Mouse (Mus musculus) thymus, adult 2 months (tissue): ENCODE results near the gene Hspb7. TPM values are rescaled to one million over a fixed set of nuclear protein-coding genes. Genes with fewer than 3 reads are reported as not detected.

Experiments used
- DNase-seq: peaks from one replicate; pipeline ENCODE4 v3.0.0; 2021
- H3K27ac ChIP-seq: fragments of 200-500 bp; 2 replicates; pipeline ENCODE4 v1.5.1; 2012; ENCODE audit warnings: low read length, control low read depth; ENCODE audit not compliant: control insufficient read depth, insufficient read depth
- H3K27me3 ChIP-seq: fragments of 200-500 bp; 2 replicates; pipeline ENCODE4 v1.6.1; 2012; ENCODE audit warnings: mild to moderate bottlenecking, low read length, moderate library complexity, mixed read lengths; ENCODE audit not compliant: control insufficient read depth, insufficient read depth
- H3K36me3 ChIP-seq: fragments of 200-500 bp; 2 replicates; pipeline ENCODE4 v1.6.1; 2012; ENCODE audit warnings: mild to moderate bottlenecking, low read length, moderate library complexity; ENCODE audit not compliant: control insufficient read depth, insufficient read depth
- H3K4me1 ChIP-seq: fragments of 200-500 bp; replicated peaks from 2 replicates; pipeline ENCODE4 v1.6.1; 2012; ENCODE audit warnings: low read length; ENCODE audit not compliant: control insufficient read depth, insufficient read depth
- H3K4me3 ChIP-seq: fragments of 200-500 bp; 2 replicates; pipeline ENCODE4 v1.5.1; 2012; ENCODE audit warnings: mild to moderate bottlenecking, low read length, control low read depth, moderate library complexity; ENCODE audit not compliant: control insufficient read depth, insufficient read depth
- CTCF ChIP-seq: fragments of 200-500 bp; IDR thresholded peaks from 2 replicates; pipeline ENCODE4 v1.5.1; 2012; ENCODE audit warnings: mild to moderate bottlenecking, control low read depth, low read length, moderate library complexity, borderline replicate concordance; ENCODE audit not compliant: control insufficient read depth, poor library complexity, insufficient read depth; ENCODE audit errors: extremely low read depth
- POLR2A ChIP-seq: fragments of 200-500 bp; IDR thresholded peaks from 2 replicates; pipeline ENCODE4 v1.6.1; 2012; ENCODE audit warnings: mild to moderate bottlenecking, low read length, control low read depth, moderate library complexity; ENCODE audit not compliant: control insufficient read depth, poor library complexity, insufficient read depth; ENCODE audit errors: extremely low read depth
- WGBS: fragments of 180-500 bp; shearing (Covaris S2); methylation state at CpG from one replicate; pipeline ENCODE4 v1.1.7; 2018; 5-methylcytosine and 5-hydroxymethylcytosine counted together
- polyA plus RNA-seq: library from polyadenylated mRNA; depleted of rRNA; stranded (reverse); fragments of >200 nt; gene quantifications from 2 replicates; pipeline ENCODE4 v1.2.3, GENCODE M21; 2012; rRNA removed

The Hspb7 gene
- polyA plus RNA-seq, result 3.3 and 36.2 TPM in 2 replicates

DNA sequence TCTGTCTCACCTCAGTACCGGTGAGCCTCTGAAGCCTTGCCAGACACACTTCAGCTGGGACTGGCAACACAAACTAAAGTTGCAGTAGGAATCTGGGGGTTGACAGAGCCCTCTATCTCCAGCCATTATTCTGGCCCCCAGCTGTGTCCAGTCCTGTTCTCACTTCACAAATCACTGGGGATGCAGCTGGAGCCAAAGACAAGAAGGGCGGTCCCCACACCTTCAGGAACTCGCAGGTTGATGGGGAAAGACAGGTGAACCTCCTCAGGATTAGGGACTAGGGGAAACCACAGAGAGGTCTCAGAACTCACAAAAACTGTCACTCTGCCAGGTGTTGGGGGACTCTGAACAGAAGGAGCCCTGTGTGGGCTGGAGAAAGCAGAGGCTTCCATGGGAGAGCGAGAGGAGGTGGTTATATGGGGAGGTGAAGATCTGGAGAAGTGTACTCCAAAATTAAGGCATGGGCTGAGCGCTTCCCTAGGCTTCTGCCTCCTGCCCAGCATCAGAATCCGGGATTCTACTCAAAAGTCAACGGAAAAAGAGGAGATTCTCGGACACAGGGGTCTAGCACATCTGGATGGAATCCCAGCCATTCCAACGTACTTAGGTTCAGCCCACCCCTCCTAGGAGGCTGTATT, at the start of gene Hspb7:
TSS of gene Hspb7 (plus strand) at position 588 of the 638 bp plus-strand sequence.
- Histone ChIP-seq H3K4me3 (no peak within 1 kb of the TSS), H3K36me3 (no peaks in the 10 kb centered on the region), H3K27ac (no peak within 1 kb of the TSS), H3K4me1 (peaks cover 21% of the 10 kb centered on the region), H3K27me3 (no peaks in the 10 kb centered on the region)
- DNase-seq, result no peak
- TF ChIP-seq CTCF (no peak), POLR2A (no peak)
- 61% methylated on average over 9 of the region's 9 CpGs for WGBS

- DNase-seq, result no peak
- Histone ChIP-seq H3K4me3 (no peak overlapping the region), H3K27ac (no peak overlapping the region), H3K36me3 (no peaks in the 10 kb centered on the region), H3K27me3 (peaks cover 3% of the 10 kb centered on the region; the same call in 1 of the 2 replicates), H3K4me1 (0 out of 2 replicates have a peak, but pooled peaks cover 2% of the 10 kb centered on the region)
- TF ChIP-seq CTCF, result no peak
- 94% methylated on average over 5 of the region's 5 CpGs for WGBS
These were observed 48.2 kb upstream of the Hspb7 start for GRCm38 (mm10) chr4:141372426-141372825.

GRCm38 (mm10) chr4:141379674-141380073, 40.9 kb upstream of the Hspb7 start:
- Histone ChIP-seq H3K4me3 (no peak overlapping the region), H3K4me1 (peaks cover 3% of the 10 kb centered on the region), H3K27ac (no peak overlapping the region), H3K27me3 (no peaks in the 10 kb centered on the region; the same call in 1 of the 2 replicates), H3K36me3 (no peaks in the 10 kb centered on the region)
- TF ChIP-seq POLR2A (no peak), CTCF (no peak)
- no peak for DNase-seq
- WGBS, result 73% methylated on average over 8 of the region's 8 CpGs

DNA sequence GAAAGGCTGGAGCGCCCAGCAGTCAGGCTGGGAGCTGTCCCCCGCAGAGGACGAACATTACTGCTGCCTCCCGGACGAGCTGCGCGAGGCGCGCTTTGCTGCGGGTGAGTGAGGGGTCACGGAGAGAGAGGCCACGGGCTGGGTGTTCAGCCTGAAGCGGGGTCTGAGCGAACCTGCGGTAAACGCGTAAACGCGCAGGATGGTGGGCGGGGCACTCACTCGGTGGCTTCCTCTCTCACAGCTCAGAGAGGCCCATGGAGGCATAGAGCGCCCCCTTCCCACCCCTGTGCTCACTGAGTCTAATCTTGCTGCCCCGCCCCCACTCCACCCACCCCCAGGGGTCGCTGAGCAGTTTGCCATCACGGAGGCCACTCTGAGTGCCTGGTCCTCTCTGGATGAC, 38.2 kb upstream of the Hspb7 start:
- TF ChIP-seq POLR2A (no peak), CTCF (no peak)
- Histone ChIP-seq H3K4me3 (0 out of 2 replicates have a peak overlapping the region, but pooled peaks have one; percentile 14), H3K27me3 (no peaks in the 10 kb centered on the region; the same call in 1 of the 2 replicates), H3K27ac (no peak overlapping the region), H3K36me3 (no peaks in the 10 kb centered on the region), H3K4me1 (peaks cover 3% of the 10 kb centered on the region)
- peak; percentile 43 for DNase-seq
- 4% methylated on average over 25 of the region's 25 CpGs for WGBS

DNA sequence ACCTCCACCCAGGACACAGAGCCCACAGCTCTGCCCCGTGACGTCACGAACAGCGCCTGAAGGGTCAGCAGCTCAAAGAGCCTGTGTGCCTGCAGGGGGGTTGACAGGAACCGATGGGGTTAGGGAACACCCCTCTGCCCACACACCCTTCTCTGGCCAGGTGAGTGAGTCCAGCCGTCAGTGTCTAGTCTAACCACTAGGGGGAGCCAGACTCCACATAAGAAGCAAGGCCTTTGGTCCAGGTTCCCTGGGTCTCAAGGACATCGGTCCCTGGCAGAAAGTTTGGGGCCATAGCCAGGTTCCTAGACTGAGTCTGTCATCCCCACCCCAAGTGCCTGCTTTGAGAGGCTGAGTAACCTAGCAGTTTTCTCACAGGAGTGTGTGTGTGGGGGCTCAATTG, 35.3 kb upstream of the Hspb7 start:
- peak; percentile 45 for DNase-seq
- H3K27me3 ChIP-seq, result no peaks in the 10 kb centered on the region; the same call in 1 of the 2 replicates
- 0% methylated on average over 7 of the region's 7 CpGs for WGBS
- H3K36me3 ChIP-seq, result no peaks in the 10 kb centered on the region
- TF ChIP-seq POLR2A, result no peak
- peak; percentile 84; the same call in 1 of the 2 replicates for TF ChIP-seq CTCF
- no peak overlapping the region for H3K27ac ChIP-seq
- H3K4me1 ChIP-seq, result peaks cover 3% of the 10 kb centered on the region
- H3K4me3 ChIP-seq, result no peak overlapping the region

GRCm38 (mm10) chr4:141386150-141386549, 34.4 kb upstream of the Hspb7 start:
- Histone ChIP-seq H3K36me3 (no peaks in the 10 kb centered on the region), H3K27ac (no peak overlapping the region), H3K4me3 (no peak overlapping the region), H3K4me1 (peaks cover 3% of the 10 kb centered on the region), H3K27me3 (no peaks in the 10 kb centered on the region; the same call in 1 of the 2 replicates)
- 82% methylated on average over 7 of the region's 7 CpGs for WGBS
- no peak for TF ChIP-seq CTCF
- no peak for TF ChIP-seq POLR2A
- no peak for DNase-seq
